Mouse (Mus musculus) kidney, adult 9 months (tissue): Measurements from ENCODE around the gene Lrrc20.

Experiments used
- DNase-seq: peaks from one replicate; pipeline ENCODE4 v3.0.0; 2022

Lrrc20 gene

GRCm38 (mm10) chr10:61476440-61477165 lies 1.0 kb downstream of the Lrrc20 start:
- DNase-seq, result no peak

- no peak for DNase-seq
Measured at GRCm38 (mm10) chr10:61479461-61479860, 3.9 kb downstream of the Lrrc20 start.

GRCm38 (mm10) chr10:61479927-61480326 lies 4.3 kb downstream of the Lrrc20 start:
- DNase-seq, result no peak

DNA sequence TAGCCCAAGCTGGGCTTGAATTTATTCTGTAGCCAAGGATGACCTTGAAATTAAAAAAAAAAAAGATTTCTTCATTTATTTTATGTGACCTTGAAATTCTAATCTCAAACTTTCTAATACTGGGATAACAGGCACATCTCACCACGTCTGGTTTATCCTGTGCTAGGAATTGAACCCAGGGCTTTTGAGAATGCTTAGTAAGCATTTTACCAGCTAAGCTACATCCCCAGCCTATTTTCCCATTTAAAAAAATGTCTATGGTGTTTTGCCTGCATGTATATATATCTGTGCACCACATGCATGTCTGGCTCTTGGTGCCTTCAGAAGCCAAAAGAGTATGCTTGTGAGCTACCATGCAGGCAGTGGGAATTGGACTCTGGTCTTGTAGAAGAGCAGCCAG lies 4.9 kb downstream of the Lrrc20 start:
- DNase-seq, result no peak

GRCm38 (mm10) chr10:61482771-61483170 lies 7.2 kb downstream of the Lrrc20 start:
- DNase-seq, result no peak

- DNase-seq, result no peak
Measured at GRCm38 (mm10) chr10:61484801-61485200, 9.2 kb downstream of the Lrrc20 start.

DNA sequence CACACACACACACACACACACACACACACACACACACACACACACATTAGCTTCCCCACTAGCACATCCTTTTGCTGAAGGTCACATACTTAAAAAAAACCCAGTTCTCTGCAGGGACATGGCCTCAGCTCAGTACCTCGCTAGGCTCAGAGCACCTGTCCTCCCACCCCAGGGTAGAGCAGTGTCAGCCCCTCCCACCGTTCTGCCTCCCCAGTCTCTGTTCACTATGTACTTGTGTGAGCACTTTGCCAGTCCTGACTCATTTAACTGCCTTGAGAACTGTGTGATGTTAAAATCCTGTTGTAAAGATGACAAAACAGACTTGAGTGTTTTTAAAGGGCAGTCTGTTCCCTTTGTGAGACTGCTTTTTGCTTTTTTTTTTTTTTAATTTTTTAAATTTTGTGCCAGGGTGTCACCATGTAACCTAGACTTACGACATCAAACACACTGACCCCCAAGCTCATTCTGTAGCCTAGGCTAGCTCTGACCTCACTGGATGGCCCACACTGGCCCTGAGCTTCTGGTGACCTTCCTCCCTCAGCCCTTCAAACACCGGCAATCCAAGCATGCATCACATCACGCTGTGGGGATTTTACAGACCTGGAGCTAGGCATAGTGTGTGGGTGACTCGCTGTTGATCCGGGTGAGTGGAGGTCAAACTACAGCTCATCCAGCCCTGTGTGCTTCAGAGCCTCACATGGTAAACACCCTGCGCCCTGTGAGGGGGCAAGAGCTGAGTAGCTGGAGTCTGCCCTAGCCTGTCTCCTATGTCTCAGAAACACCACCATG lies 11.1 kb downstream of the Lrrc20 start:
- DNase-seq, result no peak

- no peak for DNase-seq
Measured at GRCm38 (mm10) chr10:61488522-61489110, 13.0 kb downstream of the Lrrc20 start.

DNA sequence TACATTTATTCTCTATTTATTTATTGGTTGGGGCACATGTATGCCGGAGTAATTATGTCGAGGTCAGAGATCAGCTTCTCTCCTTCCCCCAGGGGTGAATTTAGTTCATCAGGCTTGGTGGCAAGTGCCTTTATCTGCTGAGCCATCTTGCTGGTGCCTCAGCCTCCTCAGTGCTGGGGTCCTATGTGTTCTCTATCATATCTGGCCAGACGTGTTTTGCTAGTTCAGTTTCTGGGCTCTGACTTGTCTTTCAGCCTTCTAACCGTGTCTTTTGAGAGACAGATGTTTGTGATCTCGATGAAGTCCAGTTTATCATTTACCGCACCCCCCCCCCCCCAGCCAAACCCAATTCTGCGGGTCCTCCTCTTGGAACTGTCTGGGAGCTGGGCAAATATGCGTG lies 16.0 kb downstream of the Lrrc20 start:
- DNase-seq, result no peak

DNA sequence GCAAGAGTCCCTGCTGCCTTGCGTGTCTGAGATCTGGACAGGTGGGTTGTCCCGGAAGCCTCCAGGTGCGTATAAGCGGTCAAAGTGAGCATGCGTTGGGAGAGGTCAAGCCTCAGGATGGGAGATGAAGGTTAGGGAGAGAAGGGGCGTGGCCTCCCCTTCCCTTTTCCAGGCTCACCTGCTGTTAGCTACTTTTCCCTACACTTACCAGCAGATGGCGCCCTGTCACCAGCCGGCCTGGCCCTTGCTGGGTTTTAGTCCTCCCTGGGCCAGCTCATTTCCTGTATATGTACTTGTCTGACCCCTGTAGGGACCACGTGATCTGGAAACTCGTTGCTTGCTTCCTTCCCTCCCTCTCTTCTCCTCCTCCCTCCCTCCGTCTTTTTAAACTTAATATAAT lies 16.4 kb downstream of the Lrrc20 start:
- DNase-seq, result peak; percentile 82

GRCm38 (mm10) chr10:61495461-61495860 lies 19.9 kb downstream of the Lrrc20 start:
- DNase-seq, result no peak

GRCm38 (mm10) chr10:61496231-61496630 lies 20.6 kb downstream of the Lrrc20 start:
- no peak for DNase-seq

GRCm38 (mm10) chr10:61499505-61500466 lies 24.2 kb downstream of the Lrrc20 start:
- DNase-seq, result no peak

DNA sequence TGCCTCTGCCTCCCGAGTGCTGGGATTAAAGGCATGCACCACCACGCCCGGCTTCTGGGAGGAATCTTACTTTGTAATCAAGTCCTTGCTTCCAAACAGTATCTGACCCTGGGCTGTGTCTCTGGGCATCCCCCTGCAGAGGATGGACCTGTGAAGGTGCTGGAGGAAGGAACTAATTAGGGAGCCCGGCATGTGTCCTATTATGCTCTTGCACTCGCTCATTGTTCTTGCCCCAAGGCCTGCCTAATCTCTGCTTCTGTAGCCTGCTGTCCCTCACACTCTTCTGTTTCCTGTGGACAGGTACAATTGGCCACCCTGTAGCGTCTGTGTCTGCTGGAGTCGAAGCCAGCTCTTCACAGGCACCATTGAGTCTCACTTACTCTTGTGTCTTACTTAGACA lies 25.2 kb downstream of the Lrrc20 start:
- no peak for DNase-seq

DNA sequence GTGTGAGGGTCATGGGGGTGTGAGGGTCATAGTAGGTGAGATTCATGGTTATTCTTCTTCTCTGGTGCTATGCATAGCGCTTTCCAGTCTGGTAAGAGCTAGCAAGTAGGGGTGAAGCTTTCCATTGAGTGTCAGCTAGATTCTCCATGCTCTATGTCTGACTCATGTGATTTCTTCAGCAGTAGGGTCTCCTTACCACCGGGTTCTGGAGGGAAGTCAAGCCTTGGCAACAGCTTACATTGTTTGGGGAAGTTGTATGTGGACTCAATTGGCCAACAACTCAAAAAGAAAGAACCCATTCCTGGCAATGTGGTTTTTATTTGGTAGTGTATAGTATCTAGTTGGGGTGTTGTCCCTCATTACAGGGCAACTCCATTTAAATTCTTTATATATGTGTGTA lies 28.5 kb downstream of the Lrrc20 start:
- no peak for DNase-seq

- no peak for DNase-seq
Measured at GRCm38 (mm10) chr10:61506381-61507200, 31.0 kb downstream of the Lrrc20 start.

DNA sequence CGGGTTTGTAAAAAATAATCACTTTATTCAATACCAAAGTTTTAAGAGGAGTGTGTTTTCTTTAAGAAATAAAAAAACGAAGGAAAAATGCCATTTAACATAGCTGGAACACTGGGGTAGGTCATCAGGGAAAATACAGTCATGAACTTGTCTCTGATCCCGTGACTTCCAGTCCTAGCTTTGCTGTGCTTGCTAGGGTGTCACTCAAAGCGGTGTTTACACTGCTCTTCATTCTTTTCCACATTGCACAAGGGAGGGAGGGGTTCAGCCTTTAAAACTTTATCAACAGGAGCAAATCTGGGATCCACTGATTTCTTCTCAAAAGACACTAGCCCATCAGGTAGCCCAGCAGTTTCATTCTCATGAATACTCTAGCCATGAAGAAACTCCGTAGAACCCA lies 34.3 kb downstream of the Lrrc20 start:
- no peak for DNase-seq

GRCm38 (mm10) chr10:61510809-61511208 lies 35.2 kb downstream of the Lrrc20 start:
- DNase-seq, result no peak

DNA sequence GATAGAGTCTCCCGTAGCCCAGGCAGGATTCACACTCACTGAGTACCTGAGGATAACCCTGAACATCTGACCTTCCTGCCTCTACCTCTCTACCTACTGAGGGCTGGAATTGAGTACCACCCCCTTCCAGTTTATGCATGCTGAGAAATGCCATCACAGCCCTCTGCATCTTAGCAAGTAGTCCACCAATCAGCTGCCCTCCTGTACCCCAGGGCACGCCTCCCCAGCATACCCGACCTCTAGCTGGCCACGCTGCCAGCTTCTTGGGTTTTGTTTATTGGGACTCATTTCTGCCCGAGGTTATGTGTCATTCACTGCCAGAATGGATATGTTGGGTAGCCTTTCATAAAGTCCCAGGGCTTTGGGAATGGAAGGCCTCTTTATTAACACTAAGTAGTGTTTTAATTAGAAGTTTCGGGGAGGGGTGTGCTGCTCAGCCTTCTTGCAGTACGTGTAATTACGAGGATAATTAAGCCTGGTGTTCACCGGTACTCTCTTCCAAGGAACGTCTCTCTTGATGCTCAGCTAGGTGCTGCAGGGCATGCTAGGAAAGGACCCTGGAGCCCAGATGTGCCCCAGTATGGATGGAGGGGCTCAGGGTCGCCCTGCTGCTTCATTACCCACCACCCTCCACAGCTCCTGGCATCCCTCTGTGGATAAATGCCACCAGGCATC lies 36.8 kb downstream of the Lrrc20 start:
- no peak for DNase-seq

DNA sequence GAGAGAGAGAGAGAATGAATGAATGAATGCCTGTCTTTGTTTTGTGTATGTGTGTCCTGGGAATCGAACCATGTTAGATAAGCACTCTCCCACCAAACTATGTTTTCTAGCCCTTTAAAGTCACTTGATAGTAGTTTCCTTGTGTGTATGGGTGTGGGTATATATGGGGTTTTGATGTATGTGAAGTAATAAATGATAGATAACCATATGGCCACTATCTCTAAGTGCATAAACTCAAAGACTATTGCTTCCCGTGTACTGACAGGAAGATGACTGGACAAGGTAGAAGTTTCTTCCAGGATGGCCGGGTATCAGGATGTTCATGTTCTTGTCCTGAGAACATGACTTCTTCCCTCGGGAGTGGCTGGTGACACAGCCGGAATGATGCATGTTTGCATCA lies 41.3 kb downstream of the Lrrc20 start:
- no peak for DNase-seq
